8 mouse cellular contexts compared by ENCODE assay signal in genomic region chr3:85573864-85574830, GRCm38 (mm10). TPM values are rescaled to one million over a fixed set of nuclear protein-coding genes. Genes with fewer than 3 reads are reported as not detected.
DNase-seq lines count a peak whose midpoint lies in the region; ATAC-seq and TF ChIP-seq lines count a peak whose summit lies in the region.

Gatb (plus strand) TSS chr3:85574119.

- peak; percentile 91 for TF ChIP-seq POLR2A in heart, adult 2 months (IDR thresholded peaks at IDR 0.05; ENCODE audit: insufficient read depth, low read depth, low read length)

- peak within 1 kb of the TSS; percentile 84 for H3K9ac ChIP-seq in embryonic facial prominence, embryonic 14.5 days (ENCODE audit: low read depth, low read length)
- H3K9ac ChIP-seq in heart, adult 2 months (ENCODE audit: low read depth, low read length), result peak within 1 kb of the TSS; percentile 77
- peak within 1 kb of the TSS; percentile 86 for H3K9ac ChIP-seq in limb, embryonic 13.5 days
- peak within 1 kb of the TSS; percentile 84 for H3K9ac ChIP-seq in midbrain, embryonic 16.5 days (ENCODE audit: low read depth, low read length)

- H3K4me2 ChIP-seq in embryonic facial prominence, embryonic 14.5 days (ENCODE audit: low read depth, low read length), result peak within 1 kb of the TSS; percentile 87
- peak within 1 kb of the TSS; percentile 82 for H3K4me2 ChIP-seq in limb, embryonic 13.5 days (replicated peaks)
- peak within 1 kb of the TSS; percentile 63 for H3K4me2 ChIP-seq in midbrain, embryonic 16.5 days (ENCODE audit: low read length)

- ATAC-seq in embryonic facial prominence, embryonic 14.5 days (ENCODE audit: low read depth), result peak; percentile 99
- peak; percentile 100 for ATAC-seq in limb, embryonic 13.5 days (ENCODE audit: low FRiP score, low read depth)
- peak; percentile 99 for ATAC-seq in midbrain, embryonic 16.5 days

- H3K27me3 ChIP-seq in embryonic facial prominence, embryonic 14.5 days (replicated peaks; ENCODE audit: control insufficient read depth, insufficient read depth, low read length), result no peaks in the 10 kb centered on the region
- H3K27me3 ChIP-seq in heart, adult 2 months (ENCODE audit: control insufficient read depth, insufficient read depth, low read length), result no peaks in the 10 kb centered on the region
- no peaks in the 10 kb centered on the region for H3K27me3 ChIP-seq in limb, embryonic 13.5 days
- no peaks in the 10 kb centered on the region for H3K27me3 ChIP-seq in midbrain, embryonic 16.5 days (ENCODE audit: control insufficient read depth, insufficient read depth, low read depth, low read length)

- H3K27ac ChIP-seq in embryonic facial prominence, embryonic 14.5 days (replicated peaks; ENCODE audit: low read depth, low read length), result peak within 1 kb of the TSS; percentile 53
- peak within 1 kb of the TSS; percentile 96 for H3K27ac ChIP-seq in heart, adult 2 months
- H3K27ac ChIP-seq in limb, embryonic 13.5 days, result peak within 1 kb of the TSS; percentile 56
- H3K27ac ChIP-seq in midbrain, embryonic 16.5 days (ENCODE audit: low read length), result peak within 1 kb of the TSS; percentile 93

- no peaks in the 10 kb centered on the region for H3K79me2 ChIP-seq in heart, adult 2 months (replicated peaks; ENCODE audit: control insufficient read depth, insufficient read depth, low read length)

- TF ChIP-seq CTCF in heart, adult 2 months (IDR thresholded peaks at IDR 0.05), result peak; percentile 90

- H3K4me1 ChIP-seq in embryonic facial prominence, embryonic 14.5 days (ENCODE audit: control insufficient read depth, insufficient read depth, low read length), result peaks cover 3% of the 10 kb centered on the region; the same call in 1 of the 2 replicates
- peaks cover 1% of the 10 kb centered on the region for H3K4me1 ChIP-seq in heart, adult 2 months (ENCODE audit: control insufficient read depth, insufficient read depth, low read length)
- no peaks in the 10 kb centered on the region for H3K4me1 ChIP-seq in limb, embryonic 13.5 days
- peaks cover 2% of the 10 kb centered on the region; the same call in 1 of the 2 replicates for H3K4me1 ChIP-seq in midbrain, embryonic 16.5 days (ENCODE audit: control insufficient read depth, insufficient read depth, low read length)

- intact Hi-C loops in heart, adult 2 months (cut with DNase I), result loop anchor here (2.0 to 10.0 kb wide), 3 partner anchors 348 to 989 kb away; partner anchors contain the start of genes Arfip1 and Rps3a1

- DNase-seq in 3T3-L1 (ENCODE audit: low read depth, low spot score), result peak; percentile 100
- peak; percentile 89 to 98 for DNase-seq in adrenal gland, postnatal 4 days (ENCODE audit: low spot score in 2 of 2)
- DNase-seq in embryonic facial prominence, embryonic 14.5 days (ENCODE audit: low spot score), result peak; percentile 100
- DNase-seq in heart, adult 2 months, result peak; percentile 98 to 99
- peak; percentile 99 for DNase-seq in kidney, adult 8-10 months
- DNase-seq in spleen, postnatal 10 days (ENCODE audit: low spot score in 2 of 2), result peak; percentile 88 to 98

- peak; percentile 80 for TF ChIP-seq EP300 in heart, adult 2 months (IDR thresholded peaks at IDR 0.05; ENCODE audit: insufficient read depth, low read depth, low read length)

- peak within 1 kb of the TSS; percentile 77 for H3K4me3 ChIP-seq in embryonic facial prominence, embryonic 14.5 days (ENCODE audit: low read depth, low read length)
- peak within 1 kb of the TSS; percentile 81 for H3K4me3 ChIP-seq in heart, adult 2 months
- H3K4me3 ChIP-seq in limb, embryonic 13.5 days, result peak within 1 kb of the TSS; percentile 80
- peak within 1 kb of the TSS; percentile 84 for H3K4me3 ChIP-seq in midbrain, embryonic 16.5 days (ENCODE audit: low read depth, low read length)

- 2% methylated on average over 41 of the region's 41 CpGs for WGBS in embryonic facial prominence, embryonic 14.5 days
- WGBS in heart, adult 2 months, result 2% methylated on average over 41 of the region's 41 CpGs
- whole genome bisulfite sequencing in limb, embryonic 13.5 days, result 2% methylated on average over 41 of the region's 41 CpGs
- 3% methylated on average over 41 of the region's 41 CpGs for WGBS in midbrain, embryonic 16.5 days

- no peaks in the 10 kb centered on the region for H3K36me3 ChIP-seq in embryonic facial prominence, embryonic 14.5 days (ENCODE audit: control insufficient read depth, insufficient read depth, low read length)
- H3K36me3 ChIP-seq in heart, adult 2 months (ENCODE audit: control insufficient read depth, insufficient read depth, low read length), result peaks cover 2% of the 10 kb centered on the region
- H3K36me3 ChIP-seq in limb, embryonic 13.5 days, result no peaks in the 10 kb centered on the region; the same call in 1 of the 2 replicates
- no peaks in the 10 kb centered on the region for H3K36me3 ChIP-seq in midbrain, embryonic 16.5 days (ENCODE audit: control insufficient read depth, insufficient read depth, low read length)

- no peaks in the 10 kb centered on the region for H3K9me3 ChIP-seq in embryonic facial prominence, embryonic 14.5 days (ENCODE audit: control insufficient read depth, low read length)
- no peaks in the 10 kb centered on the region for H3K9me3 ChIP-seq in limb, embryonic 13.5 days
- H3K9me3 ChIP-seq in midbrain, embryonic 16.5 days (replicated peaks; ENCODE audit: control insufficient read depth, low read length, poor library complexity, severe bottlenecking), result no peaks in the 10 kb centered on the region

RNA-seq across cellular contexts. Expression of gene Gatb, which starts in this region (rescaled TPM):
- total RNA-seq in adrenal gland, postnatal 4 days (2021), result 10 to 100 TPM; 35.2 to 36.4 TPM
- 18.4 and 20.6 TPM in 2 replicates for polyA plus RNA-seq in embryonic facial prominence, embryonic 14.5 days (2014; fragmentation: Nextera tagmentation; extraction: Ambion mirVana)
- total RNA-seq in heart, adult 2 months (2021), result 10 to 100 TPM; 45.6 to 49.7 TPM
- 22.0 and 40.1 TPM in 2 replicates for polyA plus RNA-seq in heart, adult 2 months (2012; rRNA removed)
- 22.2 TPM in 2 replicates for polyA plus RNA-seq in limb, embryonic 13.5 days (2015; fragmentation: Nextera tagmentation; extraction: Ambion mirVana)
- polyA plus RNA-seq in midbrain, embryonic 16.5 days (2015; fragmentation: Nextera tagmentation; extraction: Ambion mirVana), result 23.1 and 23.2 TPM in 2 replicates

Comparison
In these comparisons a context has a peak if more than half of its experiments do, and no peak if none do; other contexts are left out.
1. Peak in every context shown above with its lines: DNase-seq, ATAC-seq, H3K4me3 ChIP-seq and H3K27ac ChIP-seq.